Mouse (Mus musculus) T-helper 1 cell (primary cell): ENCODE data around the gene Olfr978.
"Not testable (repeated sequence)": the region's sequence is repeated elsewhere in the genome, so short reads cannot be mapped to it uniquely, and the experiment has no call there.

ENCODE experiments used
- in situ Hi-C: fragments of 300-600 bp; cut with MboI, MseI; formaldehyde crosslinking; loops from one replicate; pipeline ENCODE4 v1.15.1; 2025; ENCODE audit warnings: high pct_unique_total_duplicates

Gene Olfr978

GRCm38 (mm10) chr9:39991813-39992212, at the start of gene Olfr978:
Gene Olfr978, plus strand, starts transcription at chr9:39992113.
- in situ Hi-C loops, result no loop called here

GRCm38 (mm10) chr9:39951946-39952345, 40.0 kb upstream of the Olfr978 start, which contains the start of gene Olfr975:
Gene Olfr975, minus strand, starts transcription at chr9:39952046.
- in situ Hi-C loops, result no loop called here

- in situ Hi-C loops, result not testable (repeated sequence)
Observed at GRCm38 (mm10) chr9:39961033-39961432, 30.9 kb upstream of the Olfr978 start, which contains the start of gene Olfr976. Gene Olfr976, minus strand, starts transcription at chr9:39961133.

GRCm38 (mm10) chr9:39976581-39977145, 15.2 kb upstream of the Olfr978 start:
- in situ Hi-C loops, result not testable (repeated sequence)

GRCm38 (mm10) chr9:40003365-40003764, 11.5 kb downstream of the Olfr978 start, which contains the start of gene Olfr979:
Gene Olfr979, minus strand, starts transcription at chr9:40003465.
- in situ Hi-C loops, result no loop called here

- in situ Hi-C loops, result no loop called here
Observed at GRCm38 (mm10) chr9:40009482-40009881, 17.6 kb downstream of the Olfr978 start, which contains the start of gene Olfr980. Gene Olfr980, minus strand, starts transcription at chr9:40009582.

GRCm38 (mm10) chr9:40021164-40021563, 29.3 kb downstream of the Olfr978 start, which contains the start of gene Olfr981:
Gene Olfr981, plus strand, starts transcription at chr9:40021464.
- in situ Hi-C loops, result no loop called here
